Mouse (Mus musculus) frontal cortex, postnatal 14 days (tissue): ENCODE data around the gene Cdc42ep1.

Experiments
- DNase-seq, 2 experiments: peaks; one replicate each; pipeline ENCODE4 v3.0.0; 2022; ENCODE audit warnings: low spot score in 2 of 2

Cdc42ep1 gene

GRCm38 (mm10) chr15:78842371-78843163 is at the start of gene Cdc42ep1:
Gene Cdc42ep1, plus strand, starts transcription at chr15:78842624.
- no peak for DNase-seq

DNA sequence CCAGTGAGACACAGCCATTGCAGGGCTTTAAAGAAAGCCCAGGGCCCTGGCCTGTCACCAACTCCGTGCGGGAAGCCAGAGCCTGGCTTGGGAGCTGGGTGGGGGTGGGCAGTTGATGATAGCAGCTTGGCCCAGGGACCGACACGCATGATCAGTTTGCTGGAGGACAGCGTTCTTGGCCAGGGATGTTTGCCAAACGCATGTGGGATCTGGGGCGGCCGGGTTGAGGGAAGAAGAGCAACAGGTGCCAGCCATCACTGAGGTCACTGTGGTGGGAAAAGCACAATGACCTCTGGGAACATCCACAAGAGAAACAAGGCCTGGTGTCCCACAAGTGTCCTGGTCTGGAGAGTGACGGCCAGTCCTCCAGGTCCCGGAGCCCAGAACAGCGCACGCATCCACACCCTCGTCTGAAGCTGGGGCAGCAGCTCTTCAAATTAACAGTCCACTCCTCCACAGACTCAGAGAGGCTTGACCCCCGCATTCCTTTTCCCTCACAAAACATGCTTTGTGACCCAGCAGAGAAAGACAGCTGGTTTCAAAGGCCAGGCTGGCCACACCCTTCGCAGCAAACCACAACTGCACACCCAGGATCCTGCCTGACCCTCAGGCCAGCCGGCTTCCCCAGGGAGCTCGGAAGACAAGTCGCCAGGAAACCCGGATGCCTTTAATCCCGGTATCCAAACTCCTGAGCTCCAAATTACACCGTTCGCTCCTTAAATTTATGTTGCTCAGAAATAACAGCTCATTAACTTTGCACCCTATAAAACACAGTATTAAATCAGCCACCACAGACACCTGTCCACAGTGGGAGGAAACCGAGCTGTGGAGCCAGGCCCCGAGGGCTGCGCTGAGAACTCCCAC is 46.0 kb upstream of the Cdc42ep1 start:
- no peak for DNase-seq

DNA sequence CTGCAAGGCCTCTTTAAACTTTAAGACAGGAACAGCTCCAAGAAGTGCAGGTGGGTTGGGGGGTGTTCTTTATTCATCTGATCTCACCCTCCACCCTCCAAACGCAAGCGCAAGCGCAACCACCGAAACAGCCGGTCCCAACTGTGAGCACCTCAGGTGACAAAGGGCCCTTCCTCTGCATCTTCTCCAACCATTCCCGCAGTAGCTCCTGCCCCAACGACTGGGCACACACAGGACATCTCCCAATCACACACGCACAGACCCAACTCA is 45.4 kb upstream of the Cdc42ep1 start:
- no peak for DNase-seq

- DNase-seq: no peak
Observed at GRCm38 (mm10) chr15:78799029-78799428, 43.4 kb upstream of the Cdc42ep1 start.

GRCm38 (mm10) chr15:78801571-78801970 is 40.9 kb upstream of the Cdc42ep1 start:
- no peak for DNase-seq

- DNase-seq: no peak
Observed at GRCm38 (mm10) chr15:78801971-78802741, 40.3 kb upstream of the Cdc42ep1 start.

DNA sequence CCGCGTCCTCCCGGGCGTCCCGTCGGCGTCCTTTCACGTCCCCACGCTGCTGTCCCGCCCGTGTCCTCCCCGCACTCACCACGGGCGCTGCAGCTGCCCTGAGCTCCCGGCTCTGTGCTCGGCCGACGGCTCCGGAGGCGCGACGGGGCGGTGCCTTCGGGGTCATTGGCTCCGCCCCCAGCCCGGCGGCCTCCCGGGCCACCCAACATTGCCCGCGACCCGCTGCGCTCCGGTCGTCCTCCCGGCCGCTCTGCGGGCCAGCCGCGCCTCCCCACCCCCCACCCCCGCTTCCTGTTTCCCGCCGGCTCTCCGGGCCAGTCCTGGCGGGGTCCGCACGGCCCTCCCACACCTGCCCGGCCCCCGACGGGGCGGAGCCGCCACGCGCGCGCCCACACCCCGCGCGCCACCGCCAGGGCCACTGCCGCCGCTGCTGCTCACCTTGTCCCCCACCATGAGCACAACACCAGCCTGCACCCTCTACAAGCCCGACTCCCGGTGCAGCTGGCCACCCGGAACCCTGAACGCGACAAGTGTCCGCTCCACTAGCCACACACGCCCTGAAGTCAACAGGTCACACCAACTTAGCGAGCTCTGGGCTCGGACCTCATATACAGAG is 39.5 kb upstream of the Cdc42ep1 start, which contains the start of gene Card10:
TSS of gene Card10 (minus strand) at position 267 of the 616 bp plus-strand sequence.
- no peak for DNase-seq

- DNase-seq: no peak
Observed at GRCm38 (mm10) chr15:78803499-78803900, 38.9 kb upstream of the Cdc42ep1 start.

GRCm38 (mm10) chr15:78804326-78804725 is 38.1 kb upstream of the Cdc42ep1 start:
- DNase-seq: no peak

DNA sequence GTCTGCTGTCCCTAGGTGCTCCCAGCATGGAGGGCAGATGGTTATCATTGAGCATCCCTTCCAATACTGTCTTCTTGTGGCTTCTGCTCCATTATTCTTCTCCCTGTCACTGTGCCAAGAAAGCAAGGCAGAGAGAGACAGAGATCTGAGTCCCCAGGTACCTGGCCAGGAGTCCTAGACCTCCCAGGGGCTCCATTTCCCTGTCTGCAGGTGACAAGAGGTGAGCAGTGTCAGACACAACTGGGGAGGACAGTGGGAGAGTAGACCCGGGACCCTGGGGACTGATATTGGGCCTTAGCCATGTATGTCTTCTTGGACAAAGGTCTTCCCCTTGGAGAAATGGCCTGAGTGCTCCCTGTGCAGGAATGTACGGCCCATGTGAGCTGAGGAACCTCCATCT is 37.1 kb upstream of the Cdc42ep1 start:
- no peak for DNase-seq

- DNase-seq: no peak
Observed at GRCm38 (mm10) chr15:78806614-78807013, 35.8 kb upstream of the Cdc42ep1 start.

DNA sequence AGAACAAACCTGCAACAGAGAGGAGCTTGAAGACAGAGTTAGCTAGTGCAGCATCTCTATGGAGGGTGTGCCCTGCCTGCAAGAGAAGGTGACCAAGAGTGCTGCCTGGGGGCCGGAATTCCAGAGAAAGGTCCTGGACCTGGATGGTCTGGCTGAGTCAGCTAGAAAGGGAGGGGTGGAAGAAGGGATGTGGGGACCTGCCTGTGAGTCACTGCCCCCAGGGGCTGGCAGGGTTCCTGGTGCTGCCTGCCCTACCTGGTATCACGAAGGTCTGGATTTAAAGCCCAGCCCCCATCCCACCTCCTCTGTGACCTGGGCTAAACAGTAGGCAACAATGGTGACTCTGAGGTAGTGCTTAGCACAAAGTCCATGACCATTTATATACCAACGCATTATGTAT is 35.3 kb upstream of the Cdc42ep1 start:
- no peak for DNase-seq

GRCm38 (mm10) chr15:78808980-78809379 is 33.4 kb upstream of the Cdc42ep1 start:
- DNase-seq: no peak

GRCm38 (mm10) chr15:78809739-78810138 is 32.7 kb upstream of the Cdc42ep1 start:
- DNase-seq: no peak

GRCm38 (mm10) chr15:78810146-78810545 is 32.3 kb upstream of the Cdc42ep1 start:
- DNase-seq: no peak

DNA sequence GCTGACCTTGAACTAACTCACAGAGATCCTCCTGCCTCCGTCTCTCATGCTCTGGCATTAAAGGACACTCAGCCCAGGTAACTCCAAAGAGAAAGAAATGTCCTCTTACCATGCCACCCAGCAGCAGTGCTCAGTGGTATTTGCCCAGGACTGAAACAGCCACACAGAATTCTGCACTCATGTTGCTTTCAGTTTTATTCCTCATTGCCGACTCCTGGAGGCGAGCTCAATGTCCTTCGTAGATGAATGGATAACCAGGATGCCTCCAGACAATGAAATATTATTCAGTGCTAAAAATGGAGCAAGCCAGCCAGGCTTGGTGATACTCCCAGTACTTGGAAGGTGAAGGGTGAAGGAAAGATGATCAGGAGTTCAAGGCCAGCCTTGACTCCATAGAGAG is 28.8 kb upstream of the Cdc42ep1 start:
- no peak for DNase-seq

DNA sequence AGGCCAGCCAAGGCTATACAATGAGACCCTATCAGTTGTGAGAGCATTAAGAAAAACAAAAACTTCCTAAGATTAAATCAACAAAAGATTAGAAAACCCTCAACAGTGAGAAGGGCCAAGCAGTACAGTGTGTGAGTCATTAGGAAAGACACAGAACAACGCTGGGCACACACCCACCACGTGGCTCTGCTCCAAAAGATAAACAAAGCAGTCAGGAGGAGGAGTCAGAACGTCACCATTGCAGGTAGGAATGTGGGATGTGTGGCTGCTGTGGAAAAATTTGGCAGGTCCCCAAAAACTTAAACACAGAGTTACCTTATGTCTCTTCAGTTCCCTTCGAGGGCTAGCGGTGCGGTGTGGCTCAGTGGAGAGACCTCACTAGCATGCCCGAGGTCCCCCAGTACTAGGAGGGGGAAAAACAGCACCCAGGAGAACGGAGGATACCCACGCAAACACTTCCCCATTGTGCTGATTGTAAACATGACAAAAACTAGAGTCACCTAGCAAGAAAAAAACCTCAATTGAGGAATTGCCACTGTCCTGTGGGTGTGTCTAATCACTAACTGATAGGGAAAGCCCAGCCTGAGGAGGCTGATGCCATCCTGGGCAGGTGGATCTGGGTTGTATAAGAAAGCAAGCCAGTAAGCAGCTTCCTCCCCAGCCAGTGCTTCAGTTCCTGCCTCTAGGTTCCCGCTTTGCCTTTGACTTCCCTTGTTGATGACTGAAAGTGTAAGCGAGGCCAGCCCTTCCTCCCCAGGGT is 26.9 kb upstream of the Cdc42ep1 start:
- DNase-seq: no peak

- no peak for DNase-seq
Observed at GRCm38 (mm10) chr15:78816074-78816391, 26.4 kb upstream of the Cdc42ep1 start.

DNA sequence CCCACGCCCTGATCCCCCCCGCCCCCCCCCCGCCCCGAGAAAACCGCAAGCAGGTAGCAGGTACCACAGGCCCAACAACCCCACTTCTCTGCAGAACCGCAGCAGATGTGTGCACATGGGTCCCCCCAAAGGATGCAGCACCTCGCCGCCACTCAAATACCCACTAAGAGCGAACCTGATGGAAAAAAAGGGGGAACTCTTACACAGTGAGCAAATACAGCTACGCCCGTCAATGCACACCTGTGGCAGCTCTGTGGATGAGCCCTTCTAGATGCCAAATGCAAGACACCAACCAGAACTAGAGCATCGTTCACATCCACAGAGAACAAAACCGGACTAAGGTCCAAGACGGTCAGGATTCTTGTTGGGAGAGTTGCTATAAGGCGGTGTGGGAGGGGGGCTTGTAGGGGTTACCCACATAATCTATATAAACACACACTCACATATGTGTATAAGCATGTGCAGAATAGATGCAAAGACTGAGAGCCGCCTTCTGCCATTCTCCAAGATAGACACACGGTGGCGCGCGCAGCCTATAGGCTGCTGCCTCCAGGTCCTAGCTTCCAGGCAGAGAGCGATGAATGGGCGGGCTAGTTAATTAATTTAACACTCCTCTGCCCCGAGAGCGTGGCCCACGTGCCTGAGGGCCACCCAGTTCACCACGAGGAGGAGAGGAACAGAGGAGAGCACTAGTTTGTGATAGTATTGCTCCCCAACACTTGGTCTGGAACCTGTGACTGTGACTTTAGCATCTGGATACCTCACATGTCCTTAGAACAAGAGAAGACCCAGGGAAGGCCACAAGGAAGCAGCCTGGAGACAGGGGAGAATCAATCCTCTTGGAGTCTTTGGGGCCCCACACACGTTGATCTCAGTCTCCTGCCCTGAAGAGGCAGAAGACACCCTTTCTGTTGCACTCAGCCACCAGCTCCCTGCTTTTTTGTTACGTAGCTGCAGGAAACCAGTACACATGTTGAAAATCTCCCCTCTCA is 15.9 kb upstream of the Cdc42ep1 start:
- peak; percentile 49 to 59 for DNase-seq

- no peak for DNase-seq
Observed at GRCm38 (mm10) chr15:78828315-78828714, 14.1 kb upstream of the Cdc42ep1 start.
